Comparison of ENCODE assay signal across 8 mouse cellular contexts in genomic region chr1:119420189-119420983, GRCm38 (mm10). TPM values are rescaled to one million over a fixed set of nuclear protein-coding genes. Genes with fewer than 3 reads are reported as not detected.
DNase-seq lines count a peak whose midpoint lies in the region; ATAC-seq and TF ChIP-seq lines count a peak whose summit lies in the region.

No protein-coding gene starts in this region.

- no peak for DNase-seq in cerebellum, adult 2 months
- no peak for DNase-seq in lung, adult 2 months
- DNase-seq in lung, postnatal 36 days, result no peak
- peak; percentile 40 for DNase-seq in hindbrain, embryonic 10.5 days (ENCODE audit: low spot score)
- DNase-seq in ovary, postnatal 14 days (ENCODE audit: low spot score), result no peak

- H3K27me3 ChIP-seq in cerebellum, adult 2 months (ENCODE audit: control insufficient read depth, insufficient read depth, low read length), result peaks cover 7% of the 10 kb centered on the region; the same call in 1 of the 2 replicates
- H3K27me3 ChIP-seq in hindbrain, embryonic 10.5 days (ENCODE audit: insufficient read depth, poor library complexity, severe bottlenecking), result peaks cover 96% of the 10 kb centered on the region
- peaks cover 96% of the 10 kb centered on the region for H3K27me3 ChIP-seq in midbrain, embryonic 12.5 days

- peak overlapping the region; percentile 33 for H3K4me3 ChIP-seq in cerebellum, adult 2 months (replicated peaks; ENCODE audit: insufficient read depth, low read depth, low read length)
- peak overlapping the region; percentile 40 for H3K4me3 ChIP-seq in lung, adult 2 months (replicated peaks; ENCODE audit: extremely low read depth, low read depth, low read length)
- peak overlapping the region; percentile 66 for H3K4me3 ChIP-seq in hindbrain, embryonic 10.5 days
- peak overlapping the region; percentile 59 for H3K4me3 ChIP-seq in midbrain, embryonic 12.5 days

- ATAC-seq in cerebellum, adult (ENCODE audit: insufficient number of reproducible peaks, low FRiP score, low TSS enrichment), result no peak
- ATAC-seq in midbrain, embryonic 12.5 days (ENCODE audit: low FRiP score, low read depth), result peak; percentile 8; the same call in 1 of the 2 replicates
- no peak for ATAC-seq in granulocyte monocyte progenitor cell, adult 5-6 weeks (replicated peaks; ENCODE audit: poor library complexity, severe bottlenecking)

- 1% methylated on average over 76 of the region's 76 CpGs for WGBS in cerebellum, adult 2 months
- WGBS in lung, adult 2 months, result 3% methylated on average over 73 of the region's 76 CpGs
- 2% methylated on average over 76 of the region's 76 CpGs for WGBS in hindbrain, embryonic 10.5 days
- 3% methylated on average over 75 of the region's 76 CpGs for WGBS in midbrain, embryonic 12.5 days

- peak overlapping the region; percentile 91 for H3K4me2 ChIP-seq in midbrain, embryonic 12.5 days (replicated peaks)

- no peaks in the 10 kb centered on the region for H3K36me3 ChIP-seq in hindbrain, embryonic 10.5 days
- no peaks in the 10 kb centered on the region for H3K36me3 ChIP-seq in midbrain, embryonic 12.5 days

- H3K4me1 ChIP-seq in cerebellum, adult 2 months (ENCODE audit: control insufficient read depth, insufficient read depth, low read length), result no peaks in the 10 kb centered on the region; the same call in 1 of the 2 replicates
- peaks cover 3% of the 10 kb centered on the region; the same call in 1 of the 2 replicates for H3K4me1 ChIP-seq in lung, adult 2 months (ENCODE audit: control insufficient read depth, insufficient read depth, low read length)
- peaks cover 65% of the 10 kb centered on the region for H3K4me1 ChIP-seq in hindbrain, embryonic 10.5 days (replicated peaks)
- H3K4me1 ChIP-seq in midbrain, embryonic 12.5 days, result peaks cover 42% of the 10 kb centered on the region

- TF ChIP-seq POLR2A in cerebellum, adult 2 months (IDR thresholded peaks at IDR 0.05; ENCODE audit: borderline replicate concordance, insufficient read depth, low read length), result no peak
- no peak for TF ChIP-seq POLR2A in lung, adult 2 months (IDR thresholded peaks at IDR 0.05; ENCODE audit: borderline replicate concordance, extremely low read depth, low read depth, low read length)

- TF ChIP-seq CTCF in cerebellum, adult 2 months (IDR thresholded peaks at IDR 0.05; ENCODE audit: borderline replicate concordance, insufficient read depth, low read depth, low read length), result no peak
- no peak for TF ChIP-seq CTCF in lung, adult 2 months (IDR thresholded peaks at IDR 0.05; ENCODE audit: insufficient read depth, low read length)

- no peaks in the 10 kb centered on the region for H3K9me3 ChIP-seq in hindbrain, embryonic 10.5 days
- H3K9me3 ChIP-seq in midbrain, embryonic 12.5 days, result no peaks in the 10 kb centered on the region

- no peak overlapping the region for H3K27ac ChIP-seq in cerebellum, adult 2 months (ENCODE audit: insufficient read depth, low read length)
- H3K27ac ChIP-seq in hindbrain, embryonic 10.5 days, result peak overlapping the region; percentile 73
- H3K27ac ChIP-seq in midbrain, embryonic 12.5 days (replicated peaks), result no peak overlapping the region

- H3K9ac ChIP-seq in midbrain, embryonic 12.5 days (replicated peaks), result peak overlapping the region; percentile 59

RNA-seq across cellular contexts. Expression of gene Inhbb, which starts 1.7 kb away (rescaled TPM):
- polyA plus RNA-seq in cerebellum, adult 2 months (2012; rRNA removed), result 5.6 and 6.1 TPM in 2 replicates
- polyA plus RNA-seq in lung, adult 2 months (2012; rRNA removed), result 6.8 and 11.0 TPM in 2 replicates
- 0.14 and 0.31 TPM in 2 replicates for polyA plus RNA-seq in hindbrain, embryonic 10.5 days (2016; fragmentation: Nextera tagmentation; extraction: Ambion mirVana)
- polyA plus RNA-seq in midbrain, embryonic 12.5 days (2016; fragmentation: Nextera tagmentation; extraction: Ambion mirVana), result 0.78 and 1.1 TPM in 2 replicates
- not detected in 2 replicates for total RNA-seq in granulocyte monocyte progenitor cell, adult 5-6 weeks (2014; fragmentation: Nextera tagmentation)
- total RNA-seq in granulocyte monocyte progenitor cell, adult 5-6 weeks (2017), result not detected in 2 replicates
